Mouse (Mus musculus) stomach, postnatal 0 days (tissue): Measurements from ENCODE around the gene Pno1. TPM values are rescaled to one million over a fixed set of nuclear protein-coding genes. Genes with fewer than 3 reads are reported as not detected.
A peak's percentile ranks its signal among the peaks of the same experiment; 100 is the strongest.

ENCODE experiments used
- ATAC-seq: fragments of 200-750 bp; cut with Nextera tagmentation; 2 replicates; pipeline ENCODE4 v1.8.0; 2017; ENCODE audit not compliant: low FRiP score, low TSS enrichment
- DNase-seq: peaks from one replicate; pipeline ENCODE4 v3.0.0-alpha.2; 2016; ENCODE audit warnings: low spot score
- H3K27ac ChIP-seq: fragments of 300-500 bp; sonication (generic); replicated peaks from 2 replicates; pipeline ENCODE4 v1.5.1; 2014; ENCODE audit warnings: mild to moderate bottlenecking, control low read depth
- H3K27me3 ChIP-seq: fragments of 300-500 bp; sonication (generic); 2 replicates; pipeline ENCODE4 v1.6.1; 2014; ENCODE audit warnings: low read length; ENCODE audit not compliant: control insufficient read depth, insufficient read depth
- H3K36me3 ChIP-seq: fragments of 300-500 bp; sonication (generic); 2 replicates; pipeline ENCODE4 v1.6.1; 2014; ENCODE audit warnings: low read length, mixed read lengths; ENCODE audit not compliant: control insufficient read depth, insufficient read depth
- H3K4me1 ChIP-seq: fragments of 300-500 bp; sonication (generic); replicated peaks from 2 replicates; pipeline ENCODE4 v1.6.1; 2014; ENCODE audit warnings: antibody characterized with exemption; ENCODE audit not compliant: control insufficient read depth, insufficient read depth
- H3K4me2 ChIP-seq: fragments of 300-500 bp; sonication (generic); replicated peaks from 2 replicates; pipeline ENCODE4 v1.6.1; 2014; ENCODE audit warnings: low read depth, mild to moderate bottlenecking, control low read depth, moderate library complexity
- H3K4me3 ChIP-seq: fragments of 300-500 bp; sonication (generic); 2 replicates; pipeline ENCODE4 v1.5.1; 2014; ENCODE audit warnings: low read depth, low read length, control low read depth
- H3K9ac ChIP-seq: fragments of 300-500 bp; sonication (generic); 2 replicates; pipeline ENCODE4 v1.6.1; 2014; ENCODE audit warnings: mild to moderate bottlenecking, low read length, control low read depth, mixed read lengths
- H3K9me3 ChIP-seq: fragments of 300-500 bp; sonication (generic); 2 replicates; pipeline ENCODE4 v1.6.1; 2016; ENCODE audit warnings: low read length; ENCODE audit not compliant: control insufficient read depth
- CTCF ChIP-seq: IDR thresholded peaks from 2 replicates; pipeline ENCODE4 v1.5.1; 2016; ENCODE audit warnings: antibody characterized with exemption, low read depth, mild to moderate bottlenecking, moderate library complexity
- EP300 ChIP-seq: optimal IDR thresholded peaks from 2 replicates; pipeline ENCODE3; 2016; ENCODE audit warnings: antibody characterized with exemption
- WGBS: fragments of 180-500 bp; shearing (Covaris S2); extraction: QIAGEN DNeasy Blood & Tissue Kit; methylation state at CpG from one replicate; pipeline ENCODE4 v1.1.7; 2014; 5-methylcytosine and 5-hydroxymethylcytosine counted together
- polyA plus RNA-seq: library from polyadenylated mRNA; unstranded; fragments of >200 nt; fragmentation: Nextera tagmentation; extraction: Ambion mirVana; gene quantifications from 2 replicates; pipeline ENCODE4 v1.2.1, GENCODE M21; 2015

Gene Pno1
- polyA plus RNA-seq, 1 experiment from 2014 or later: 60.4 TPM

- no peaks in the 10 kb centered on the region for H3K4me1 ChIP-seq
Observed at GRCm38 (mm10) chr11:17187649-17188048, 23.7 kb downstream of the Pno1 start.

GRCm38 (mm10) chr11:17183165-17183564 is 28.2 kb downstream of the Pno1 start:
- H3K9ac ChIP-seq: no peak overlapping the region
- no peak overlapping the region for H3K4me2 ChIP-seq
- no peaks in the 10 kb centered on the region for H3K27me3 ChIP-seq
- ATAC-seq (no peak), DNase-seq (no peak)
- no peaks in the 10 kb centered on the region for H3K4me1 ChIP-seq
- 85% methylated on average over 2 of the region's 2 CpGs for WGBS
- H3K4me3 ChIP-seq: no peak overlapping the region
- TF ChIP-seq CTCF: no peak
- no peak for TF ChIP-seq EP300
- no peaks in the 10 kb centered on the region for H3K36me3 ChIP-seq
- H3K9me3 ChIP-seq: no peaks in the 10 kb centered on the region
- H3K27ac ChIP-seq: no peak overlapping the region

More at GRCm38 (mm10) chr11:17187649-17188048, 23.7 kb downstream of the Pno1 start:
- Histone ChIP-seq H3K4me2 (no peak overlapping the region), H3K9me3 (no peaks in the 10 kb centered on the region), H3K4me3 (no peak overlapping the region), H3K27ac (no peak overlapping the region), H3K9ac (no peak overlapping the region), H3K36me3 (no peaks in the 10 kb centered on the region), H3K27me3 (no peaks in the 10 kb centered on the region)
- DNase-seq (no peak), ATAC-seq (no peak)
- WGBS: 68% methylated on average over 3 of the region's 3 CpGs
- TF ChIP-seq CTCF (no peak), EP300 (no peak)

GRCm38 (mm10) chr11:17181807-17182206 is 29.6 kb downstream of the Pno1 start, which contains the start of gene Wdr92:
Wdr92 (plus strand) TSS chr11:17182107.
- no peaks in the 10 kb centered on the region for H3K4me1 ChIP-seq
- H3K4me3 ChIP-seq: no peak within 1 kb of the TSS
- 68% methylated on average over 3 of the region's 3 CpGs for WGBS
- H3K9me3 ChIP-seq: no peaks in the 10 kb centered on the region
- no peak within 1 kb of the TSS for H3K4me2 ChIP-seq
- no peak for ATAC-seq
- H3K27me3 ChIP-seq: no peaks in the 10 kb centered on the region
- DNase-seq: no peak
- TF ChIP-seq CTCF (no peak), EP300 (no peak)
- H3K27ac ChIP-seq: no peak within 1 kb of the TSS
- no peaks in the 10 kb centered on the region for H3K36me3 ChIP-seq
- no peak within 1 kb of the TSS for H3K9ac ChIP-seq

GRCm38 (mm10) chr11:17180753-17181152 is 30.6 kb downstream of the Pno1 start:
- 79% methylated on average over 3 of the region's 3 CpGs for WGBS
- Histone ChIP-seq H3K4me1 (no peaks in the 10 kb centered on the region), H3K4me3 (no peak overlapping the region), H3K9ac (no peak overlapping the region), H3K36me3 (no peaks in the 10 kb centered on the region), H3K4me2 (no peak overlapping the region), H3K27ac (no peak overlapping the region), H3K27me3 (no peaks in the 10 kb centered on the region), H3K9me3 (no peaks in the 10 kb centered on the region)
- ATAC-seq: no peak
- TF ChIP-seq CTCF: no peak
- TF ChIP-seq EP300: no peak
- DNase-seq: no peak

GRCm38 (mm10) chr11:17176638-17177037 is 34.7 kb downstream of the Pno1 start:
- Histone ChIP-seq H3K4me2 (no peak overlapping the region), H3K27ac (no peak overlapping the region), H3K9ac (no peak overlapping the region), H3K36me3 (no peaks in the 10 kb centered on the region), H3K4me3 (no peak overlapping the region), H3K27me3 (no peaks in the 10 kb centered on the region), H3K9me3 (no peaks in the 10 kb centered on the region), H3K4me1 (no peaks in the 10 kb centered on the region)
- TF ChIP-seq CTCF (no peak), EP300 (no peak)
- no peak for DNase-seq
- WGBS: 94% methylated on average over 1 of the region's 1 CpGs
- peak; percentile 83 for ATAC-seq

GRCm38 (mm10) chr11:17172300-17172699 is 39.1 kb downstream of the Pno1 start:
- H3K9ac ChIP-seq: no peak overlapping the region
- ATAC-seq: no peak
- WGBS: 87% methylated on average over 4 of the region's 4 CpGs
- no peak for DNase-seq
- no peak overlapping the region for H3K4me2 ChIP-seq
- TF ChIP-seq CTCF (no peak), EP300 (no peak)
- H3K36me3 ChIP-seq: no peaks in the 10 kb centered on the region
- H3K4me1 ChIP-seq: 0 out of 2 replicates have a peak, but pooled peaks cover 5% of the 10 kb centered on the region
- H3K9me3 ChIP-seq: no peaks in the 10 kb centered on the region
- no peak overlapping the region for H3K4me3 ChIP-seq
- H3K27me3 ChIP-seq: no peaks in the 10 kb centered on the region
- no peak overlapping the region for H3K27ac ChIP-seq
